Mouse (Mus musculus): Measurements from ENCODE around the gene Mrpl55. TPM values are rescaled to one million over a fixed set of nuclear protein-coding genes. Genes with fewer than 3 reads are reported as not detected.
"Not testable (repeated sequence)": the region's sequence is repeated elsewhere in the genome, so short reads cannot be mapped to it uniquely, and the experiment has no call there.

Gene Mrpl55
- polyA plus RNA-seq, 1 experiment from 2014 or later: 119 TPM

DNA sequence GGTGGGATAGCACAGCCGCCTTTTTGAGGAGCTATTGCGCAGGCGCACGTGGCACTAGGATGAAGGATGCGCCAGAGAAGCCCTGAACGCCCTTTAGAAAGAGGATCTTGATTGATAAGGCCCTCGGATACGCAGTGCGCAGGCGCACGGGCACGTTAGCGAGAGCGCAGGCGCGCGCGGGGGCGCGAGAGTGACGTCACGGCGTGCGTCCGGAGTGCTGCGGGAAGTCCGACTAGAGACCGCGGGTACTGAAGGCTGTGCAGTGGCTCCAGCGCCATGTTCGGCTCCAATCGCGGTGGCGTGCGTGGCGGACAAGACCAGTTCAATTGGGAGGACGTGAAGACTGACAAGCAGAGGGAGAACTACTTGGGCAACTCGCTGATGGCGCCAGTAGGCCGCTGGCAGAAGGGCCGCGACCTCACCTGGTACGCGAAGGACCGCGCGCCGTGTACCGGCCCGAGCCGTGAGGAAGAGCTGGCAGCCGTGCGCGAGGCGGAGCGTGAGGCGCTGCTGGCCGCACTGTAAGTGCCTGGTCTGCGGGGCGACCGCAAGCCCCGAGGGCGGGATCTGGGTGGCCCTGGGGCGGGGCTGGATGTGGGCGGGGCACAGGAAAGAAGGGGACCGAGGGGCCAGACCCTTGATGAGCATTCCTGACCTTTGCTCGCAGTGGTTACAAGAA is 6.0 kb downstream of the Mrpl55 start, which contains the start of gene 2310033P09Rik:
Gene 2310033P09Rik (plus strand): TSS at position 169 of the 679 bp plus-strand sequence.
- H3K27ac ChIP-seq (replicated peaks): peak within 1 kb of the TSS; percentile 87

DNA sequence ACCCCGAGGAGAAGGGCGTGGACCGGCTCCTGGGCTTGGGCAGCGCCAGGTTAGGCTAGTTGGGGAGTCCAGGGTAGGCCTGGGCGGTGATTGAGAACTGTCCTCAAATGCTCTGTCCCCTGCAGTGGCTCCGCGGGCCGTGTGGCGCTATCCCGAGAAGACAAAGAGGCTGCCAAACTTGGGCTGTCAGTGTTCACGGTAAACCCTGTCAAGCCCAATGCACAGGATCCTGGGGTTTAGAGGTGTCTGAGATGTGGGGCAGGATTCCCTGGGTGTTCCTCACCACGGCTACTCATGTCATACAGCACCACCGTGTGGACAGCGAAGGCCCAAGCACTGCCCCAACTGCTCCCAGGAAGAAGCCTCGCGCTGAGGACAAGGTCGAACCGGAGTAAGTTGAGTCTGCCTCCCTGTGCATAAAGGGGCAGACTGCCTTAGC is 6.7 kb downstream of the Mrpl55 start:
- Histone ChIP-seq H3K27ac (replicated peaks) (peak overlapping the region; percentile 87), H3K36me3 (replicated peaks) (peaks cover 86% of the 10 kb centered on the region), H3K4me3 (peak overlapping the region; percentile 77), H3K27me3 (replicated peaks; ENCODE audit: low read depth, poor library complexity, severe bottlenecking) (no peaks in the 10 kb centered on the region), H3K4me1 (peaks cover 23% of the 10 kb centered on the region), H3K9me3 (no peaks in the 10 kb centered on the region)
- DNase-seq (ENCODE audit: low spot score): peak; percentile 77
- WGBS: 14% methylated on average over 18 of the region's 18 CpGs

More for the DNA sequence above, 6.0 kb downstream of the Mrpl55 start, which contains the start of gene 2310033P09Rik:
- H3K4me3 ChIP-seq: peak within 1 kb of the TSS; percentile 77
- no peaks in the 10 kb centered on the region for H3K9me3 ChIP-seq
- DNase-seq (ENCODE audit: low spot score): peak; percentile 97
- no peaks in the 10 kb centered on the region for H3K27me3 ChIP-seq (replicated peaks; ENCODE audit: low read depth, poor library complexity, severe bottlenecking)
- under 1% methylated on average over 67 of the region's 67 CpGs for WGBS
- H3K36me3 ChIP-seq (replicated peaks): peaks cover 81% of the 10 kb centered on the region
- H3K4me1 ChIP-seq: peaks cover 23% of the 10 kb centered on the region

DNA sequence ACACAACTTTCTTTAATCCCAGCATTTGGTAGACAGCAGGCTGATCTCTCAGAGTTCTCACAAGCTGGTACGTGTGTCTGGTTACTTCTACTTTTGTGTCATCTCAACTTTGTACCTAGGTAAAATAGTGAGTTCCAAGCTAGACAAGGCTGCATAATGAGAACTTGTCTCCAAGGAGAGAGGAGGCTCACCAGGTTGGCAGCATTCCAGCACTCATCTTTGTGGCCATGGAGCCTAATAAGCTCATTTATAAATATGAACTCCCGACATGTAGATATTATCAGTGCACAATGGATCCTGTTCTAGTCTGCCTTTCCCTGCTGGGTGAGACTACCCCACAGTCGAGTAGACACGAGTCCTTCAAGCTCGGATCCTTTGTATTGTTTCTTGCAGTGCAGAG is 7.3 kb downstream of the Mrpl55 start:
- no peak for DNase-seq (ENCODE audit: low spot score)
- peak overlapping the region; percentile 77 for H3K4me3 ChIP-seq
- H3K36me3 ChIP-seq (replicated peaks): peaks cover 86% of the 10 kb centered on the region
- no peaks in the 10 kb centered on the region for H3K27me3 ChIP-seq (replicated peaks; ENCODE audit: low read depth, poor library complexity, severe bottlenecking)
- WGBS: 85% methylated on average over 5 of the region's 5 CpGs
- peaks cover 23% of the 10 kb centered on the region for H3K4me1 ChIP-seq
- H3K9me3 ChIP-seq: no peaks in the 10 kb centered on the region
- no peak overlapping the region for H3K27ac ChIP-seq (replicated peaks)

GRCm38 (mm10) chr11:59210020-59210419 is 7.7 kb downstream of the Mrpl55 start:
- Histone ChIP-seq H3K9me3 (no peaks in the 10 kb centered on the region), H3K36me3 (replicated peaks) (peaks cover 86% of the 10 kb centered on the region), H3K4me1 (peaks cover 23% of the 10 kb centered on the region), H3K4me3 (peak overlapping the region; percentile 77; the same call in 1 of the 2 replicates), H3K27ac (replicated peaks) (no peak overlapping the region), H3K27me3 (replicated peaks; ENCODE audit: low read depth, poor library complexity, severe bottlenecking) (no peaks in the 10 kb centered on the region)
- 86% methylated on average over 4 of the region's 4 CpGs for WGBS
- no peak for DNase-seq (ENCODE audit: low spot score)

DNA sequence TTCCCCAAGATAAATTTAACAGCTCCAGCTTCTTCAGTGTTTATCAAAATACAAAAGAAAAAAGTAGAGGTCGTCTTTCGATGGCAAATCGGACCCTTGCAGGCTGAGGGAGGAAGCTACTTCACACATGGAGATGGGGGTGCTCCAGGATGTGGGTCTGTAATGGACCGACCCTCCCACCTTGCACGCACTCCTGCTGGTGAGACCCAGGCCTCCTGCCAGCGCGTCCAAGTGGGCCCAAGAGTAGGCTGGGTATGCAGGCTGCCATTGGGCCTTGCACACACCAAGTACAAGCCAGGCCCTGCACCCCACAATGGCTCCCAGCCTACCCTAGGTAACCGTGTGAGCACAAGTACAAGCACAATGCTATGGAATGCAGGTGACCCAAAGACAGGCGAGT is 9.3 kb downstream of the Mrpl55 start:
- Histone ChIP-seq H3K4me1 (peaks cover 23% of the 10 kb centered on the region), H3K36me3 (replicated peaks) (peaks cover 83% of the 10 kb centered on the region)
- not testable (repeated sequence) for H3K4me3 ChIP-seq; H3K9me3 ChIP-seq; H3K27ac ChIP-seq (replicated peaks); DNase-seq (ENCODE audit: low spot score); H3K27me3 ChIP-seq (replicated peaks; ENCODE audit: low read depth, poor library complexity, severe bottlenecking)
- 91% methylated on average over 9 of the region's 9 CpGs for WGBS

GRCm38 (mm10) chr11:59212320-59212719 is 10.0 kb downstream of the Mrpl55 start:
- Histone ChIP-seq H3K36me3 (replicated peaks) (peaks cover 82% of the 10 kb centered on the region), H3K4me1 (peaks cover 23% of the 10 kb centered on the region)
- H3K9me3 ChIP-seq; H3K27ac ChIP-seq (replicated peaks); H3K4me3 ChIP-seq; H3K27me3 ChIP-seq (replicated peaks; ENCODE audit: low read depth, poor library complexity, severe bottlenecking); DNase-seq (ENCODE audit: low spot score): not testable (repeated sequence)
- WGBS: 85% methylated on average over 12 of the region's 12 CpGs

- Histone ChIP-seq H3K9me3 (no peaks in the 10 kb centered on the region), H3K4me1 (peaks cover 22% of the 10 kb centered on the region), H3K27ac (replicated peaks) (no peak overlapping the region), H3K4me3 (no peak overlapping the region), H3K27me3 (replicated peaks; ENCODE audit: low read depth, poor library complexity, severe bottlenecking) (no peaks in the 10 kb centered on the region), H3K36me3 (replicated peaks) (peaks cover 87% of the 10 kb centered on the region)
- no peak for DNase-seq (ENCODE audit: low spot score)
- 94% methylated on average over 12 of the region's 12 CpGs for WGBS
These were observed 10.7 kb downstream of the Mrpl55 start for GRCm38 (mm10) chr11:59212892-59213494.

GRCm38 (mm10) chr11:59216955-59217354 is 14.7 kb downstream of the Mrpl55 start:
- DNase-seq (ENCODE audit: low spot score): no peak
- H3K36me3 ChIP-seq (replicated peaks): peaks cover 95% of the 10 kb centered on the region
- no peaks in the 10 kb centered on the region for H3K27me3 ChIP-seq (replicated peaks; ENCODE audit: low read depth, poor library complexity, severe bottlenecking)
- whole genome bisulfite sequencing: 88% methylated on average over 3 of the region's 3 CpGs
- no peak overlapping the region for H3K4me3 ChIP-seq
- no peak overlapping the region for H3K27ac ChIP-seq (replicated peaks)
- H3K4me1 ChIP-seq: peaks cover 17% of the 10 kb centered on the region
- H3K9me3 ChIP-seq: no peaks in the 10 kb centered on the region

DNA sequence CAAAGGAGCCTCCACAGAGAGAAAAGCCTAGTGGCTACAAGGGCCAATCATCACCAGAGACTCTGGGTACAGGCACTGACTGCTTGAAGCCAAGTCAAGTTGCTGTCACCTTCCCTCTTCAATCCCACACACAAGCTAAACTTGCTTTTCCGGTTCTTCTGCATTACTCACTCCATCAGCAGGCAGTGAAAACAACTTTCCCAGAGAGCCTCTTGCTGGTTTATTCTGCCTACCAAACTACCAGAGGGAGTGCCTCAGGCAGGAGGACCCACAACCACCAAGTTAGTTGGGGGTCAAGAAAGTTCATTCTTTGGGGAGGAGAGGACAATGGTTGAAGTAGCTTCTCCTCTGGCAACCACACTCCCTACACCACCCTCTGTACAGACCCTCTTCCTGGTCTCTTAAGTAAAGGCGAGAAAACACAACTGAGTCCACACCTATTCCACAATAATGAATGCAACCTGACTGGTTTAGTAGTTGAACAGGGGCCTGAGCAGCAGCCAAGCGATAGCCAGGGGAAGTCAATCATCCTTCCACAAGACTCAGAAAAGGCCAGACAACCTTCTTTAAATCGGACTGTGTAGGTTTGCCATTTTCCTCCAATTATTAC is 16.2 kb downstream of the Mrpl55 start:
- Histone ChIP-seq H3K9me3 (no peaks in the 10 kb centered on the region), H3K4me1 (peaks cover 20% of the 10 kb centered on the region), H3K4me3 (0 out of 2 replicates have a peak overlapping the region, but pooled peaks have one; percentile 0), H3K27me3 (replicated peaks; ENCODE audit: low read depth, poor library complexity, severe bottlenecking) (no peaks in the 10 kb centered on the region), H3K27ac (replicated peaks) (no peak overlapping the region), H3K36me3 (replicated peaks) (peaks cover 93% of the 10 kb centered on the region)
- 74% methylated on average over 4 of the region's 4 CpGs for WGBS
- DNase-seq (ENCODE audit: low spot score): peak; percentile 26

- Histone ChIP-seq H3K27ac (replicated peaks) (no peak overlapping the region), H3K9me3 (no peaks in the 10 kb centered on the region), H3K27me3 (replicated peaks; ENCODE audit: low read depth, poor library complexity, severe bottlenecking) (no peaks in the 10 kb centered on the region), H3K4me3 (0 out of 2 replicates have a peak overlapping the region, but pooled peaks have one; percentile 0), H3K4me1 (peaks cover 21% of the 10 kb centered on the region), H3K36me3 (replicated peaks) (peaks cover 93% of the 10 kb centered on the region)
- DNase-seq (ENCODE audit: low spot score): peak; percentile 45
These were observed 16.8 kb downstream of the Mrpl55 start for GRCm38 (mm10) chr11:59219064-59219463.

- Histone ChIP-seq H3K4me1 (peaks cover 43% of the 10 kb centered on the region), H3K36me3 (replicated peaks) (peaks cover 73% of the 10 kb centered on the region), H3K9me3 (no peaks in the 10 kb centered on the region), H3K27me3 (replicated peaks; ENCODE audit: low read depth, poor library complexity, severe bottlenecking) (no peaks in the 10 kb centered on the region), H3K4me3 (no peak overlapping the region), H3K27ac (replicated peaks) (no peak overlapping the region)
- no peak for DNase-seq (ENCODE audit: low spot score)
These were observed 19.3 kb downstream of the Mrpl55 start for GRCm38 (mm10) chr11:59221604-59222003.

- no peak overlapping the region for H3K4me3 ChIP-seq
- no peak for DNase-seq (ENCODE audit: low spot score)
- no peaks in the 10 kb centered on the region for H3K9me3 ChIP-seq
- H3K27me3 ChIP-seq (replicated peaks; ENCODE audit: low read depth, poor library complexity, severe bottlenecking): no peaks in the 10 kb centered on the region
- peaks cover 66% of the 10 kb centered on the region for H3K36me3 ChIP-seq (replicated peaks)
- peaks cover 48% of the 10 kb centered on the region for H3K4me1 ChIP-seq
- WGBS: 94% methylated on average over 4 of the region's 4 CpGs
- H3K27ac ChIP-seq (replicated peaks): no peak overlapping the region
These were observed 20.0 kb downstream of the Mrpl55 start for GRCm38 (mm10) chr11:59222306-59222705.

Data from embryonic facial prominence, embryonic 10.5 days (tissue).